Mouse (Mus musculus): ENCODE measurements at regions not wholly inside any gene's neighbourhood (a gene's known extent, or its start where the extent isn't known, plus 50 kb on each side); places are given as distances from the start of the nearest gene placed in this dataset.
"Not testable (repeated sequence)": the region's sequence is repeated elsewhere in the genome, so short reads cannot be mapped to it uniquely, and the experiment has no call there.

DNA sequence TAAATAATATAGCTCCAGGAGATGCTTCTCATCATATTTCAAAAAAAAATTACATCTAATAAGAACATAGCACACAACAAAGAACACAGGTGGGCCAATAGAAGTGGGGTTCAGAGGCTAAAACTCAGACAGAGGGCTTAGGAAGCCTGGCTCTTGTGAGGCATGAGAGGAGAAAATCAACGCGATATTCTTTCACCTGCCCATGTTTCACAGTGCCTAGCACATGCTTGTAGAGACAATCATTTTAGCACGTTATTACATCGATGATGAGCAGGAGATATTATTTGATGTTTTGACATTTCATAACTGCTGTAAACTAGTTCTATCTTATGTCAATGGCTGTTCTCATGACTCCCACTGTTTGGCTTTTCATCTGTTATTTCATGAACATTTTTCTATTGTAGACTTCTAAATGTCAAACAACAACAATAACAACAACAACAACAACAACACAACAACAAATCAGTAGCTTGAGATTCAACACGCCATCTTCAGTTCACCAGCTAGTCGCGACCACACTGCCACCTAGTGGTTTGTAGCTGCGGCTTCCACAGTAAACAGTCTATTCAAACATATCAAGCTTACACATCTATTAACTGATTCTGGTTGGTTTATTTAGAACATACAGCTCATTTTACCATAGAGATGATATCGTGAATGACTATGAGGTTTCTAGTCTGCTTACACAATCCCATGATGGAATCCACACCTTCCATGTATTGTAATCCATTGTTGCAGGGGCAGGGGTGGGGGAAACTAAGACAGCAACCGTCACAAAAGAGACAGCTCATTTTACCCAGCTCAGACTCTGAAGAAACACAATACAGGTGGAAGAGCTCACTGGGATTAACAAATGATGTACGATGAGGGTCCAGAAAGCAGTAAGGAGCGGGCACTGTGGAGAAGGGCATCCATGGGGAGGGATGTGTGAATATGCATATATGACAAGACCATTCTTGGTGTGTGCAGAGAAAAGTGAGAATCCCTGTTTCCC is 60.5 kb upstream of the Tmem200a start:
- in situ Hi-C loops (cut with MboI; ENCODE audit: low pct_unique_long_range_greater_than_20kb in 1 of 2, low sequenced_read_pairs in 2 of 2, unreplicated experiment in 1 of 2), result loop anchor here (5.0 to 10.0 kb wide), 2 partner anchors 455 to 462 kb away; no protein-coding TSS in a partner anchor

DNA sequence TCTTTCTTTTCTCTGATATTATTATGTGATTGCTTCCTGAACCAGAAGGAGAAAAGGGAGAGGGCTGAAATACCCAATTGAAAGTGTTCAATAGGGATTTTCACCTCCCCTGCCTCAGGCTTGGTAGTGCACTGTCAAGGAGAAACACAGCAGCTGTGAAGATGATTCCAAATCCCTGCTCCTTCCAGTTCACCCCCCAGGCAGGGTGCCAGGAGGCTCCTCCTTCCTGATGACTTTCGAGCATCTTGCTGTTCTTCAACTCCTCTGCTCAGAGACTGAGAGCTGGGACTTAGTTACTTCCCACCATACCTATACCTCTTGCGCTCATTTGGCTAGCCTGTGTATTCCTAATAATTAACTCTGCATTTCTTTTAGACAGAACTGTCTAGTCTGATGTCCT is 73.7 kb upstream of the Tmem200a start:
- in situ Hi-C loops (cut with MboI; ENCODE audit: low pct_unique_long_range_greater_than_20kb in 1 of 2, low sequenced_read_pairs in 2 of 2, unreplicated experiment in 1 of 2), result no loop called here

DNA sequence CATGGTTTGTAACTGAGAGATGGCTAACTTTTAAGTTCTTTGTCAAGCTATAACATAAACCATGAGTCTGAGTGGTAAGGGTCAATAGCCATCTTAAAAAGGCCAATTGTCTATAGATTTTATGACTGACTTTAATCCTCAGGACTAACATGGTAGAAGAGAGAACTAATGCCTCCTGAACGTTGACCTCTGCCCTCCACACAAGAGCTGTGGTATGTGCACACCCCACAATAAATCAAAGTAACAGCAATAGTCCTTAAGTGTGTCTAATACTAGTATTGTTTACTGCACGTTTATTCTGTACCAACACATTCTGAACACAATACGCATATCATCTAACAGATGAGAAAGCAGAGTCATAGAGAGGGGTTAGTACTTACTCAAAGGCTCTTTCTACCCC is 70.7 kb upstream of the Samd3 start:
- in situ Hi-C loops (cut with MboI; ENCODE audit: low pct_unique_long_range_greater_than_20kb in 1 of 2, low sequenced_read_pairs in 2 of 2, unreplicated experiment in 1 of 2), result no loop called here

DNA sequence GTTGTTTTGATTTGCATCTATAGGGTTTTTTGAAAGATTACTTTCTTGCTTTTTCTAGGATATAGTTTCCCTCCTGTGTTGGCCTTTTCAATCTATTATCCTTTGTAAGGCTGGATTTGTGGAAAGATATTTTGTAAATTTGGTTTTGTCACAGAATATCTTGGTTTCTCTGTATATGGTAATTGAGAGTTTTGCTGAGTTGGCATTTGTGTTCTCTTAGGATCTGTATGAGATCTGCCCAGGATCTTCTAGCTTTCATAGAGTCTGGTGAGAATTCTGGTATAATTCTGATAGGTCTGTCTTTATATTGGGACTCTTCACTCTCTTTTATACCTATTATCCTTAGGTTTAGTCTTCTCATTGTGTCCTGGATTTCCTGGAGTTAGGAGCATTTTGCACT is 68.4 kb upstream of the Samd3 start:
- in situ Hi-C loops (cut with MboI; ENCODE audit: low pct_unique_long_range_greater_than_20kb in 1 of 2, low sequenced_read_pairs in 2 of 2, unreplicated experiment in 1 of 2), result not testable (repeated sequence)

DNA sequence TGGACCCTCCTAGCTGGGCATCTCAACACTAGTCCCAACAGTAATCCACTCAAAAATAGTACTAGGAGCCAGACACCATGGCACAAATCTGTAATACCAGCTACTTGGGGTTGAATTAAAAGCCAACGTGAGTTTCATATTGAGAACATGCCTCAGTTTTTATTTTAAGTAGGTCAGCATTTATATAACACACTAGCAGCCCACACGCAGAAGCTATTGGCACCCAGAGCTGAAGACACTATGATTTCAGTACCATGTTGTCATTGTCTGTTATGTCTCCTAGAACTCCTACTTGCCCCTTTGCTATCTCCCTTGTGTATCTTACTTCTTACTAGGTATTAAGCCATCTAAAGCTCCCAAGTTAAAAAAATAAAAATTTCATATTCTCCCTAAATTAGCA is 65.0 kb upstream of the Samd3 start:
- in situ Hi-C loops (cut with MboI; ENCODE audit: low pct_unique_long_range_greater_than_20kb in 1 of 2, low sequenced_read_pairs in 2 of 2, unreplicated experiment in 1 of 2), result no loop called here

DNA sequence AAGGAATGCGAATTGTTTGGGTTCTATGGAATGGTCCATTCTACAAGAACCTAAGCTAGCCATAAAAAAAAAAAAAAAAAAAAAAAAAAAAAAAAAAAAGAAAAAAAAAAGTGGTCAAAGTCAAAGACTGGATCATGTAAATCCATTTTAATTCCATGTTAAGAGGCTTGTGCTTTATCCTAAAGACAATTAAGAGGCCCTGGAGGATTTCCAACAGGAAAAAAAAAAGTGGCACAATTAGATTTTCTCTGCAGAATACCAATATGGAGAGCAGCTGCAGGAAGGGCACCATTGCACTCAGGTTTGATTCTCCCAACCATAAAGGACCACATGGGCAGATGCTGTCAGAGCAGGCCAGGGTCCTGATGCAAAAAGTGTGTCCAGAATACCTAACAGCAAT is 51.9 kb upstream of the Samd3 start:
- in situ Hi-C loops (cut with MboI; ENCODE audit: low pct_unique_long_range_greater_than_20kb in 1 of 2, low sequenced_read_pairs in 2 of 2, unreplicated experiment in 1 of 2), result no loop called here

DNA sequence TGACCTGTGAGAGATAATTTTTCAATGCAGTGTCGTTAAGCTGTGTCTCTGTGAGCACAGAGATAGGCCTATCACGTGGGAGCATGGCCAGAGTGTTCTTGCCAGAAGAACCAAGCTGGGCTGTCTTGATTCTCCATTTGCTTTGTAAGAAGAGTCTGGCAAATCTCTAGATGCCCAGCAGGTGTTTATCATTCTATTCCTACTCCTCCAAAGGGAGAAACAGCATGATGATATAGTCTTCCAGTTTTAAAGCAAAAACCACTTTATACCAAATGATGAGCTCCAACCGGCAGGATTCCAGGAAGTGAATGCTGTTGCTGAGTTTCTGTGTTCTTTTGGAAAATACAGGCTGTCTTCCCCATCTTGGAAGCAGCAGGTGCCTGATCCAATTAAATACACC is 51.2 kb upstream of the Samd3 start:
- in situ Hi-C loops (cut with MboI; ENCODE audit: low pct_unique_long_range_greater_than_20kb in 1 of 2, low sequenced_read_pairs in 2 of 2, unreplicated experiment in 1 of 2), result no loop called here
